Mouse (Mus musculus) cerebellum, adult 2 months (tissue): ENCODE data around the gene Kdelr2. TPM values are rescaled to one million over a fixed set of nuclear protein-coding genes. Genes with fewer than 3 reads are reported as not detected.
"Not testable (repeated sequence)": the region's sequence is repeated elsewhere in the genome, so short reads cannot be mapped to it uniquely, and the experiment has no call there.

ENCODE experiments used
- DNase-seq, 2 experiments: peaks; one replicate each; pipeline ENCODE4 v3.0.0; 2021
- H3K27ac ChIP-seq: fragments of 200-500 bp; 2 replicates; pipeline ENCODE4 v1.5.1; 2012; ENCODE audit warnings: low read length, control low read depth, inconsistent platforms; ENCODE audit not compliant: insufficient read depth
- H3K27me3 ChIP-seq: fragments of 200-500 bp; 2 replicates; pipeline ENCODE4 v1.6.1; 2012; ENCODE audit warnings: inconsistent platforms, mild to moderate bottlenecking, low read length, moderate library complexity; ENCODE audit not compliant: control insufficient read depth, insufficient read depth
- H3K4me1 ChIP-seq: fragments of 200-500 bp; 2 replicates; pipeline ENCODE4 v1.6.1; 2011; ENCODE audit warnings: low read length; ENCODE audit not compliant: control insufficient read depth, insufficient read depth
- H3K4me3 ChIP-seq: fragments of 200-500 bp; replicated peaks from 2 replicates; pipeline ENCODE3; 2011; ENCODE audit warnings: mild to moderate bottlenecking, low read depth, low read length, control low read depth; ENCODE audit not compliant: insufficient read depth
- CTCF ChIP-seq: fragments of 200-500 bp; IDR thresholded peaks from 2 replicates; pipeline ENCODE4 v1.5.1; 2011; ENCODE audit warnings: low read depth, mild to moderate bottlenecking, control low read depth, low read length, moderate library complexity, borderline replicate concordance; ENCODE audit not compliant: insufficient read depth
- POLR2A ChIP-seq: fragments of 200-500 bp; IDR thresholded peaks from 2 replicates; pipeline ENCODE4 v1.6.1; 2011; ENCODE audit warnings: low read length, control low read depth, borderline replicate concordance; ENCODE audit not compliant: insufficient read depth
- WGBS: fragments of 180-500 bp; shearing (Covaris S2); methylation state at CpG from one replicate; pipeline ENCODE4 v1.1.7; 2018; 5-methylcytosine and 5-hydroxymethylcytosine counted together
- polyA plus RNA-seq: library from polyadenylated mRNA; depleted of rRNA; stranded (reverse); fragments of >200 nt; gene quantifications from 2 replicates; pipeline ENCODE4 v1.2.3, GENCODE M21; 2012

Gene Kdelr2
- polyA plus RNA-seq, 1 experiment, result 32.6 TPM

GRCm38 (mm10) chr5:143376156-143376555 lies 27.5 kb upstream of the Kdelr2 start:
- TF ChIP-seq POLR2A (no peak), CTCF (no peak)

GRCm38 (mm10) chr5:143386797-143387621 lies 16.6 kb upstream of the Kdelr2 start:
- H3K27me3 ChIP-seq, result no peaks in the 10 kb centered on the region
- H3K4me3 ChIP-seq, result no peak overlapping the region
- no peak for DNase-seq
- no peaks in the 10 kb centered on the region for H3K4me1 ChIP-seq
- H3K27ac ChIP-seq, result no peak overlapping the region
- TF ChIP-seq POLR2A (no peak), CTCF (no peak)
- WGBS, result 21% methylated on average over 39 of the region's 39 CpGs

More at GRCm38 (mm10) chr5:143376156-143376555, 27.5 kb upstream of the Kdelr2 start:
- 87% methylated on average over 4 of the region's 4 CpGs for WGBS
- Histone ChIP-seq H3K4me1 (peaks cover 9% of the 10 kb centered on the region), H3K4me3 (no peak overlapping the region), H3K27ac (no peak overlapping the region), H3K27me3 (no peaks in the 10 kb centered on the region)
- DNase-seq, result no peak

GRCm38 (mm10) chr5:143394184-143394583 lies 9.5 kb upstream of the Kdelr2 start:
- H3K27ac ChIP-seq, result no peak overlapping the region
- no peak for DNase-seq
- WGBS, result 79% methylated on average over 7 of the region's 7 CpGs
- H3K4me1 ChIP-seq, result no peaks in the 10 kb centered on the region
- no peaks in the 10 kb centered on the region for H3K27me3 ChIP-seq
- no peak overlapping the region for H3K4me3 ChIP-seq
- TF ChIP-seq CTCF, result 0 out of 2 replicates have a peak, but pooled peaks have one; percentile 6
- TF ChIP-seq POLR2A, result no peak

- H3K27me3 ChIP-seq, H3K4me3 ChIP-seq, H3K4me1 ChIP-seq, H3K27ac ChIP-seq, DNase-seq: not testable (repeated sequence)
- WGBS, result 95% methylated on average over 2 of the region's 2 CpGs
Observed at GRCm38 (mm10) chr5:143394966-143395365, 8.7 kb upstream of the Kdelr2 start.

- Histone ChIP-seq H3K27ac (no peak overlapping the region), H3K4me1 (no peaks in the 10 kb centered on the region), H3K27me3 (no peaks in the 10 kb centered on the region), H3K4me3 (no peak overlapping the region)
- DNase-seq, result no peak
- WGBS, result 44% methylated on average over 2 of the region's 2 CpGs
- TF ChIP-seq CTCF (no peak; the same call in 1 of the 2 replicates), POLR2A (no peak)
Observed at GRCm38 (mm10) chr5:143395649-143396048, 8.0 kb upstream of the Kdelr2 start.

- no peak for TF ChIP-seq POLR2A
- TF ChIP-seq CTCF, result no peak
- no peaks in the 10 kb centered on the region for H3K27me3 ChIP-seq
- no peak overlapping the region for H3K4me3 ChIP-seq
- DNase-seq, result no peak
- H3K4me1 ChIP-seq, result no peaks in the 10 kb centered on the region
- H3K27ac ChIP-seq, result no peak overlapping the region
- WGBS, result 93% methylated on average over 12 of the region's 12 CpGs
Observed at GRCm38 (mm10) chr5:143400501-143400900, 3.1 kb upstream of the Kdelr2 start.

GRCm38 (mm10) chr5:143401556-143401955 lies 2.1 kb upstream of the Kdelr2 start:
- WGBS, result 72% methylated on average over 2 of the region's 2 CpGs
- no peak overlapping the region for H3K27ac ChIP-seq
- no peak for DNase-seq
- no peaks in the 10 kb centered on the region for H3K27me3 ChIP-seq
- H3K4me1 ChIP-seq, result no peaks in the 10 kb centered on the region
- TF ChIP-seq CTCF, result no peak
- TF ChIP-seq POLR2A, result no peak
- no peak overlapping the region for H3K4me3 ChIP-seq

- no peak for DNase-seq
- Histone ChIP-seq H3K27ac (peak overlapping the region; percentile 77), H3K4me3 (peak overlapping the region; percentile 89), H3K4me1 (no peaks in the 10 kb centered on the region), H3K27me3 (no peaks in the 10 kb centered on the region)
- TF ChIP-seq POLR2A (no peak), CTCF (no peak)
- WGBS, result 2% methylated on average over 34 of the region's 34 CpGs
Observed at GRCm38 (mm10) chr5:143404148-143404930, 701 bp downstream of the Kdelr2 start.
